Mouse (Mus musculus) lung, adult 2 months (tissue): ENCODE data around the gene Apba3. TPM values are rescaled to one million over a fixed set of nuclear protein-coding genes. Genes with fewer than 3 reads are reported as not detected.

Experiments
- DNase-seq: peaks from one replicate; pipeline ENCODE4 v3.0.0; 2022
- H3K4me1 ChIP-seq: fragments of 200-500 bp; 2 replicates; pipeline ENCODE4 v1.6.1; 2011; ENCODE audit warnings: low read length; ENCODE audit not compliant: control insufficient read depth, insufficient read depth
- H3K4me3 ChIP-seq: fragments of 200-500 bp; replicated peaks from 2 replicates; pipeline ENCODE3; 2011; ENCODE audit warnings: low read depth, mild to moderate bottlenecking, control low read depth, low read length; ENCODE audit errors: extremely low read depth
- CTCF ChIP-seq: fragments of 200-500 bp; IDR thresholded peaks from 2 replicates; pipeline ENCODE4 v1.5.1; 2011; ENCODE audit warnings: mild to moderate bottlenecking, low read length, control low read depth; ENCODE audit not compliant: insufficient read depth
- POLR2A ChIP-seq: fragments of 200-500 bp; IDR thresholded peaks from 2 replicates; pipeline ENCODE4 v1.6.1; 2011; ENCODE audit warnings: low read depth, mild to moderate bottlenecking, control low read depth, low read length, borderline replicate concordance; ENCODE audit errors: extremely low read depth
- WGBS: fragments of 180-500 bp; shearing (Covaris S2); methylation state at CpG from one replicate; pipeline ENCODE4 v1.1.7; 2018; 5-methylcytosine and 5-hydroxymethylcytosine counted together
- polyA plus RNA-seq: library from polyadenylated mRNA; depleted of rRNA; stranded (reverse); fragments of >200 nt; gene quantifications from 2 replicates; pipeline ENCODE4 v1.2.3, GENCODE M21; 2012

Apba3 gene
- polyA plus RNA-seq, 1 experiment, result 86.4 TPM

GRCm38 (mm10) chr10:81315587-81315986 is 48.8 kb downstream of the Apba3 start:
- H3K4me3 ChIP-seq, result no peak overlapping the region
- no peak for DNase-seq
- no peak for TF ChIP-seq CTCF
- 92% methylated on average over 16 of the region's 16 CpGs for WGBS
- H3K4me1 ChIP-seq, result 0 out of 2 replicates have a peak, but pooled peaks cover 2% of the 10 kb centered on the region

DNA sequence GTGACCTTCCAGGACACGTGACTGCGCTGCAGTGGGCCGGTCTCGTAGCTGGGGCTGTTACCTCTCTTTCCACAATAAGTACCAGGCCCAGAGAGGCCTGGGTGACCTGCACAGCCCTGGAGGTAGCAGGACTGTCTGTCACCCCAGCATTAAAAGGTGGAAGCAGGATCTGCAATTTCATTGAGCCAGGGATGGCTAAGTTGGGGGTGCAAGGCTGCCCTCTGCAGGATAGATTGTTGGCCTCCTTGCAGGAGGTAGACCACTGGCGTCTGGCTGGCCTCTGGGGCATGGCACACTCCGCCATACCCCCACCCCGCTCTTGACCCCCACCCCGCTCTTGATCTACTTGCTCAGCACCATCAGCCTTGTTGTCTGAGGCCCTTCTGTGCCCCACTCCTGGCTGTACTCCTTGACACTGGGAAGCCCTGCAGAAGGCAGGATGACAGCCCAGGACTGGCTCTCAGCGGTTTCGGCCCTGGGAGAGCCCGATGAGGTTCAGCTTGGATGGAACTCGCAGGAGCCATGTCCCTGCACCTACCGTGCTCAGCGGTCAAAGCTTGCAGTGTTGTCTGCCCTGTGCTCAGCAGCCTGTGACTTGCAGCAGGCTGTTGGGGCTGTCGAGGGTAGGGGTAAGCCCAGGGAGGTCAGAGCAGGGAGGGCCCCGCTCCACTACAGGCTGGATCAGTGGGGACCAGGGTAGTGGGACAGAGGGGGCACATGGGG is 49.7 kb downstream of the Apba3 start:
- Histone ChIP-seq H3K4me3 (no peak overlapping the region), H3K4me1 (0 out of 2 replicates have a peak, but pooled peaks cover 2% of the 10 kb centered on the region)
- TF ChIP-seq POLR2A, result no peak
- TF ChIP-seq CTCF, result peak; percentile 61
- 62% methylated on average over 16 of the region's 16 CpGs for WGBS
- DNase-seq, result no peak

- H3K4me1 ChIP-seq, result peaks cover 5% of the 10 kb centered on the region; the same call in 1 of the 2 replicates
- peak; percentile 64 for DNase-seq
- TF ChIP-seq POLR2A (no peak), CTCF (no peak)
- peak overlapping the region; percentile 11 for H3K4me3 ChIP-seq
- 29% methylated on average over 20 of the region's 20 CpGs for WGBS
Observed at GRCm38 (mm10) chr10:81317273-81317672, 50.5 kb downstream of the Apba3 start.

DNA sequence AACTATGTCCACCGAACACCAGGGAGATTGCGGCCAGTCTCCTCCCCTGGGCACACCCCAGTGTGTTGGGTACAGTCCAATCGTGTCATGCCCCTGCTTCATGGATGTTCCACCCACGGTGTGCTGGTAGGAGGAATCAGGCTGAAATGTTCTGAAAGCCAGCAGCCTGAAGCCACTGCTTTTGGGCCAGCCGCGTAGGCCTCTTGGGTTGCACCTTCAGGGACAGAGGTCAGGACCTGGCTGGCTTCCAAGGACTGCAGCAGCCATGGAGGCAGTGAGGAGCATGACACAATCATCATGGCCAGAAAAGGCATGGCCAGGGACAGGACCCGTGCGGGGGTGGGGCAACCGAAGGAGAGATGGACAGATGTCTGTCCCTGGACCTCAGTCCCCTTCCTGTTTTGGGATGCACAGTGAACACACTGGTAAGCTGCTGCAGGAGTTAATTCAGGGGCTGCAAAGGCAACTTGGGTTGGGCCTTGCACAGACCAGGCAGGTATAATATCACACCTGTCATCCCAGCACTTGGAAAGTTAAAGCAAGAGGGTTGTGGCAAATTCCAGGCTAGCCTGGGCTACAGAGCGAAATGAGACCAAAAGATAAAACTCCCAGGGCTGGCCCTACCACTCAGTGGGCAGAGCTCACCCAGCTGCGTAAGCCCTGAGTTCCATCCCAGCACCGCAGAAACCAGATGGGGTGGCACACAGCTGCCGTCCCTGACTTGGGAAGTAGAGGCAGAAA is 52.0 kb downstream of the Apba3 start:
- 71% methylated on average over 13 of the region's 13 CpGs for WGBS
- TF ChIP-seq CTCF (no peak), POLR2A (no peak)
- H3K4me3 ChIP-seq, result no peak overlapping the region
- peaks cover 5% of the 10 kb centered on the region; the same call in 1 of the 2 replicates for H3K4me1 ChIP-seq
- DNase-seq, result no peak

GRCm38 (mm10) chr10:81319330-81319699 is 52.6 kb downstream of the Apba3 start:
- 19% methylated on average over 8 of the region's 8 CpGs for WGBS
- no peak for DNase-seq
- peaks cover 5% of the 10 kb centered on the region; the same call in 1 of the 2 replicates for H3K4me1 ChIP-seq
- no peak overlapping the region for H3K4me3 ChIP-seq
- TF ChIP-seq POLR2A (no peak), CTCF (no peak)

GRCm38 (mm10) chr10:81319741-81320549 is 53.2 kb downstream of the Apba3 start:
- Histone ChIP-seq H3K4me3 (peak overlapping the region; percentile 65), H3K4me1 (peaks cover 5% of the 10 kb centered on the region; the same call in 1 of the 2 replicates)
- DNase-seq, result no peak
- no peak for TF ChIP-seq POLR2A
- no peak for TF ChIP-seq CTCF
- WGBS, result 1% methylated on average over 38 of the region's 38 CpGs

DNA sequence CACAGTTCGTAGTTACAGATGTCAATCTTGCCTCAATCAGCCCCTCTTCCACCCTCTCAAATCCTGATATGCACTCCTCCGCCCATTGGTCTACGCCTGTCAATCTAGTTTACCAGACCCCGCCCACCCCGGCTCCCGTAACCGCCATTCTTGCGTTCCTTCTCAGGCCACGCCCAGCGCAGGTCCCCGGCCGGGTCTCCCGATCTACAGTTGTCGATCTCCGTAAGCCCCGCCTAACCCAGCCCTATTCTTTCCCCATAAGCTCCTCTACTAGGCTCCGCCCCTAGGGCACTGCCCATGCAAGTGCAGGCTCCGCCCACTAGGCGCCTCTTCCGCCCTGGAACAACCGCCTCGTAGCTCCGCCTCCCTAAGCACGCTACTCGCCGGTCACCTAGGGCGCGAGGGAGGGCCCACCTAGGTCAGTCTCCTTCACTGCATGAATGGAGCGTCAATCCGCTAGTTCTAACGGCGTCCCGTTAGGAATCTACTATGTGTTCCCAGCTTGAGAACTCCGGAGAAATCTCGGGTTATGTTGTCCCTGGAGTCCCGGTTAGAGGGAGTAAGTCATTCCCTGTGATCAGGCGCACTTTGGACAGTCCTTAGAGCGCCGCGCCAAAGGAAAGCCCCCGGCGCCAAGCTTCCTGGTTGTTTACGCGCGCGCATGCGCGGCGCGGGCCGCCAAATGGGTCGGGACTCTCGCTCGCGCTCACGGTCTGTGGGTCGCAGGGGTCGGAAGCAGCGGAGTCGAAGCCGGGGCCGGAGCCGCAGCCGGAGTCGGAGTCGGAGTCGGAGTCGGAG is 54.0 kb downstream of the Apba3 start, which contains the start of gene Cactin:
Cactin (plus strand) TSS at position 554 of the 798 bp plus-strand sequence.
- TF ChIP-seq CTCF (no peak), POLR2A (peak; percentile 74; the same call in 1 of the 2 replicates)
- H3K4me1 ChIP-seq, result peaks cover 5% of the 10 kb centered on the region; the same call in 1 of the 2 replicates

DNA sequence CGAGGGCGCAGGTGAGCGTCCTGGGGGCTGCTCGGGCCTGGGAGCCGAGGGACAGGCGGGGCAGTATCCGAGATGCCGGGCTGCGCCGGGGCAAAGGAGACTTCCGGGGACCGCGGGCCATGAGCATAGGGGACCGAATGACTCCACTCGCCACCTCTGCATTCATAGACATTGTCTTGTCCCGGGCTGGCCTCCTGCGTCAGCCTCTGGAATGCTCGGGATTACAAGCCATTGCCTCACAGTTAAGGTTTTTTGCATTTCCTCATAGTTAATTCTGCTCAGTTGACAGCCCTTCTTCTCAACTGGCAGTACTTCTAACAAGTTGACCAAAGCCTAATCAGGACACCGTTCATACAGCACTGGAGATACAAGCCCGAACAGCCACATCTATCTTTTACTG is 54.7 kb downstream of the Apba3 start:
- no peak for TF ChIP-seq POLR2A
- no peak for TF ChIP-seq CTCF
- peak overlapping the region; percentile 71 for H3K4me3 ChIP-seq
- 2% methylated on average over 20 of the region's 20 CpGs for WGBS
- DNase-seq, result no peak
- peaks cover 8% of the 10 kb centered on the region; the same call in 1 of the 2 replicates for H3K4me1 ChIP-seq

More for the DNA sequence above, 54.0 kb downstream of the Apba3 start, which contains the start of gene Cactin:
- H3K4me3 ChIP-seq, result peak within 1 kb of the TSS; percentile 71
- under 1% methylated on average over 68 of the region's 68 CpGs for WGBS
- peak; percentile 97 for DNase-seq
